Mouse (Mus musculus) ES-E14 (cell line): Measurements from ENCODE around the gene Klhl25. TPM values are rescaled to one million over a fixed set of nuclear protein-coding genes. Genes with fewer than 3 reads are reported as not detected.

Source experiments
- DNase-seq: peaks from one replicate; pipeline ENCODE4 v3.0.0-alpha.2; 2013; ENCODE audit warnings: low read depth, low spot score
- H3K27ac ChIP-seq: 2 replicates; pipeline ENCODE4 v1.5.1; 2012; ENCODE audit warnings: low read depth, mild to moderate bottlenecking, low read length, moderate library complexity, mixed read lengths; ENCODE audit not compliant: poor library complexity, insufficient read depth, severe bottlenecking
- H3K36me3 ChIP-seq: 2 replicates; pipeline ENCODE4 v1.6.1; 2012; ENCODE audit warnings: mild to moderate bottlenecking, low read length, moderate library complexity, mixed read lengths; ENCODE audit not compliant: control insufficient read depth, poor library complexity, insufficient read depth, severe bottlenecking
- H3K4me1 ChIP-seq, 2 experiments: fragments of 150-350 bp in 1 of 2; sonication (generic) in 1 of 2; 2 replicates each; pipeline ENCODE4 v1.6.1; 2012; ENCODE audit warnings: low read length in 2 of 2, mild to moderate bottlenecking in 1 of 2, mixed read lengths in 1 of 2; ENCODE audit not compliant: control insufficient read depth in 2 of 2, insufficient read depth in 2 of 2, poor library complexity in 1 of 2
- H3K4me3 ChIP-seq, 2 experiments: fragments of 150-350 bp in 1 of 2; sonication (generic) in 1 of 2; 2 replicates each; pipeline ENCODE4 v1.5.1; 2012; ENCODE audit warnings: low read length in 2 of 2, low read depth in 1 of 2, mild to moderate bottlenecking in 1 of 2, mixed read lengths in 1 of 2; ENCODE audit not compliant: insufficient read depth in 1 of 2, poor library complexity in 1 of 2, severe bottlenecking in 1 of 2
- H3K9ac ChIP-seq: 2 replicates; pipeline ENCODE4 v1.6.1; 2012; ENCODE audit warnings: low read depth, mild to moderate bottlenecking, low read length, mixed read lengths; ENCODE audit not compliant: poor library complexity, insufficient read depth, severe bottlenecking
- H3K9me3 ChIP-seq: fragments of 150-350 bp; sonication (generic); 2 replicates; pipeline ENCODE4 v1.6.1; 2012; ENCODE audit warnings: low read depth, mild to moderate bottlenecking, low read length; ENCODE audit not compliant: control insufficient read depth, insufficient read depth
- CHD2 ChIP-seq: IDR thresholded peaks from 2 replicates; pipeline ENCODE4 v1.6.1; 2014; ENCODE audit warnings: mild to moderate bottlenecking, low read depth, low read length, inconsistent platforms
- HCFC1 ChIP-seq: IDR thresholded peaks from 2 replicates; pipeline ENCODE4 v1.6.1; 2012; ENCODE audit warnings: low read length, inconsistent platforms, borderline replicate concordance; ENCODE audit not compliant: insufficient read depth
- MAFK ChIP-seq: IDR thresholded peaks from 2 replicates; pipeline ENCODE4 v1.6.1; 2014; ENCODE audit warnings: mild to moderate bottlenecking, low read depth, low read length, inconsistent platforms; ENCODE audit not compliant: insufficient read depth
- ZC3H11A ChIP-seq: IDR thresholded peaks from 2 replicates; pipeline ENCODE4 v1.6.1; 2012; ENCODE audit warnings: low read depth, mild to moderate bottlenecking, inconsistent platforms, low read length, borderline replicate concordance
- ZNF384 ChIP-seq: IDR thresholded peaks from 2 replicates; pipeline ENCODE4 v1.6.1; 2012; ENCODE audit warnings: low read depth, low read length, inconsistent platforms
- in situ Hi-C, 2 experiments: fragments of 600-800 bp; cut with MboI; formaldehyde crosslinking; loops; one replicate each; pipeline ENCODE4 v1.15.1; 2025; ENCODE audit warnings: low sequenced_read_pairs in 2 of 2, inconsistent platforms in 1 of 2; ENCODE audit not compliant: unreplicated experiment in 2 of 2
- total RNA-seq: library from RNA; depleted of rRNA; stranded (reverse); fragments of 300-350 nt; gene quantifications from 2 replicates; pipeline ENCODE4 v1.2.3, GENCODE M21; 2012; rRNA removed

Gene Klhl25
- 9.5 and 10.8 TPM in 2 replicates for total RNA-seq

- Histone ChIP-seq H3K9ac (peak within 1 kb of the TSS; percentile 87), H3K9me3 (no peaks in the 10 kb centered on the region), H3K4me1 (peaks cover 0 to 4% of the 10 kb centered on the region in 2 experiments; a peak in 2 of 4 replicates), H3K27ac (no peak within 1 kb of the TSS), H3K4me3 (peak within 1 kb of the TSS; percentile 91 to 98), H3K36me3 (peaks cover 2% of the 10 kb centered on the region; the same call in 1 of the 2 replicates)
- TF ChIP-seq ZC3H11A (no peak), CHD2 (peak; percentile 89)
- in situ Hi-C loops = no loop called here
- peak; percentile 92 for DNase-seq
These were observed at the start of gene Klhl25 for GRCm38 (mm10) chr7:75848115-75848775. Gene Klhl25 (plus strand): TSS chr7:75848310.

DNA sequence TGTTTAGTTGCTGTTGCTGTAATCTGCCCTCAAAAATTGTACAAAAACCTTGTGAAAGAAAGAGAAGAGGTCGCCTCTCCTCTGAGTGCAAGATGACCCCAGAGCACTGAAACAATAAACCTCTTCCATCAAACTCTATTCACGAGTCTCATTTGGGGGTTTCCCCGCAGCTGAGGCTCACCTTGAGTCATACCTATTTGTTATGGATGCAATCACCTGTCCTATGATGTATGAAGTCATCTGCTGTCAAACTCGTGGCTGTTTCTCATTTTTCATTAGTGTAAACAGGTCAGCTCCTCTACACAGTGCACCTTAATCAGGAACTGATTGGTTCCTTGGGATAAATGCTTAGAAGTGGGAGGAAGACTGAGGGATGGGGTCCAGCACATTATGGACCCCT lies 47.6 kb upstream of the Klhl25 start:
- Histone ChIP-seq H3K9ac (no peak overlapping the region), H3K9me3 (peaks cover 7% of the 10 kb centered on the region), H3K4me1 (peaks cover 2 to 15% of the 10 kb centered on the region in 2 experiments; a peak in 3 of 4 replicates), H3K36me3 (no peaks in the 10 kb centered on the region), H3K4me3 (no peak overlapping the region), H3K27ac (no peak overlapping the region; the same call in 1 of the 2 replicates)
- in situ Hi-C loops = no loop called here
- TF ChIP-seq HCFC1 = no peak
- no peak for TF ChIP-seq ZNF384
- no peak for TF ChIP-seq MAFK
- TF ChIP-seq CHD2 = no peak
- DNase-seq = no peak

GRCm38 (mm10) chr7:75801022-75801421 lies 47.1 kb upstream of the Klhl25 start:
- H3K4me1 ChIP-seq = peaks cover 2 to 17% of the 10 kb centered on the region in 2 experiments; a peak in 3 of 4 replicates
- TF ChIP-seq MAFK (no peak), CHD2 (no peak), HCFC1 (no peak), ZNF384 (no peak), ZC3H11A (no peak)
- in situ Hi-C loops = no loop called here
- H3K36me3 ChIP-seq = no peaks in the 10 kb centered on the region
- DNase-seq = no peak
- peaks cover 7% of the 10 kb centered on the region for H3K9me3 ChIP-seq
- no peak overlapping the region for H3K4me3 ChIP-seq
- no peak overlapping the region for H3K9ac ChIP-seq
- peak overlapping the region; percentile 92; the same call in 1 of the 2 replicates for H3K27ac ChIP-seq

DNA sequence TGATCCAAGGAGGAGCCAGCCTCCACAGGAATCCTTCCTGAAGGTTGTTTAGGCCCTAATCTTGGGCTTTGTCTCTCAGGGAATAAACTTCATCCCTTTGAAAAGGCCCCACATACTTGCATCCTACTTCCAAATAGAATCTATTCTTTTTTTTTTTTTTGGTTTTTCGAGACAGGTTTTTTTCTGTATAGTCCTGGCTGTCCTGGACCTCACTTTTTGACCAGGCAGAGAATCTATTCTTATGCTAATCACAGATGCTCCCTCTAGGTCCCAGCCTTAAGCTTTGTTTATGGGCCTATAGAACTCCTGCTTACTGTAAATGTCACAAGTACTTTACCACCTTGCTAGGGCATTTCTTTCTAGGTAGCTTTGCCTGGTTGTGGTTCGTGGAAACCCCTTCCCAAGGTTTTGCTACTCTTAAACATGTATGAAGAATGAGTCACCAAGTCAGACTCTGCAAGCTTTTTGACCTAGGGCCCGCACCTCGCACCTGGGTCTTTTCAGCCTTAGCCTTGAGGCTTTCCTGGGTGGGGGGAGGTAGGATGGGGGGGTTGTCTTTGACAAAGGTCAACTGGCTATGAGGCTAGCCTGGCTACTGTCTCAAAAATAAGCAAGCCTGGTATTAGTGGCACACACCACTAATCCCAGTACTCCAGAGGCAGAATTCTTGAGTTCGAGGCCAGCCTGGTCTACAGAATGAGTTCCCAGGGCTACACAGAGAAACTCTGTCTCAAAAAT lies 46.3 kb upstream of the Klhl25 start:
- Histone ChIP-seq H3K27ac (peak overlapping the region; percentile 92; the same call in 1 of the 2 replicates), H3K9ac (no peak overlapping the region), H3K4me3 (no peak overlapping the region), H3K4me1 (peaks cover 2 to 22% of the 10 kb centered on the region in 2 experiments; a peak in 3 of 4 replicates), H3K9me3 (peaks cover 7% of the 10 kb centered on the region), H3K36me3 (no peaks in the 10 kb centered on the region)
- TF ChIP-seq ZNF384 = peak; percentile 93
- no peak for TF ChIP-seq MAFK
- 0 out of 2 replicates have a peak, but pooled peaks have one; percentile 16 for TF ChIP-seq CHD2
- TF ChIP-seq HCFC1 = no peak
- TF ChIP-seq ZC3H11A = no peak
- in situ Hi-C loops = no loop called here
- DNase-seq = no peak
